Mouse (Mus musculus): ENCODE measurements around the gene Trim31. TPM values are rescaled to one million over a fixed set of nuclear protein-coding genes. Genes with fewer than 3 reads are reported as not detected.
"Not testable (repeated sequence)": the region's sequence is repeated elsewhere in the genome, so short reads cannot be mapped to it uniquely, and the experiment has no call there.

The Trim31 gene
- total RNA-seq (2021), result not detected
- long read RNA-seq, experiment 1, result 0 reads
- long read RNA-seq, experiment 2, result 0 reads

GRCm38 (mm10) chr17:36897552-36898205, at the start of gene Trim31:
Trim31 (plus strand) TSS chr17:36898118.
- no peak for DNase-seq (ENCODE audit: low spot score in 2 of 2)

- no peak for DNase-seq (ENCODE audit: low spot score in 2 of 2)
These were observed 49.0 kb upstream of the Trim31 start for GRCm38 (mm10) chr17:36848911-36849310.

GRCm38 (mm10) chr17:36849992-36850391, 47.9 kb upstream of the Trim31 start:
- no peak for DNase-seq (ENCODE audit: low spot score in 2 of 2)

- no peak for DNase-seq (ENCODE audit: low spot score in 2 of 2)
These were observed 46.7 kb upstream of the Trim31 start for GRCm38 (mm10) chr17:36851200-36851599.

- no peak for DNase-seq (ENCODE audit: low spot score in 2 of 2)
These were observed 46.3 kb upstream of the Trim31 start for GRCm38 (mm10) chr17:36851627-36852026.

- no peak for DNase-seq (ENCODE audit: low spot score in 2 of 2)
These were observed 42.4 kb upstream of the Trim31 start for GRCm38 (mm10) chr17:36855484-36855883.

GRCm38 (mm10) chr17:36856236-36856635, 41.7 kb upstream of the Trim31 start:
- no peak for DNase-seq (ENCODE audit: low spot score in 2 of 2)

- no peak for DNase-seq (ENCODE audit: low spot score in 2 of 2)
These were observed 39.7 kb upstream of the Trim31 start for GRCm38 (mm10) chr17:36858181-36858580.

GRCm38 (mm10) chr17:36861680-36862079, 36.2 kb upstream of the Trim31 start:
- no peak for DNase-seq (ENCODE audit: low spot score in 2 of 2)

- no peak for DNase-seq (ENCODE audit: low spot score in 2 of 2)
These were observed 31.0 kb upstream of the Trim31 start, which contains the start of gene Trim15 for GRCm38 (mm10) chr17:36866719-36867527. Trim15 (minus strand) TSS chr17:36867210.

- DNase-seq (ENCODE audit: low spot score in 2 of 2), result no peak
These were observed 29.1 kb upstream of the Trim31 start for GRCm38 (mm10) chr17:36868836-36869235.

- DNase-seq (ENCODE audit: low spot score in 2 of 2), result no peak
These were observed 28.5 kb upstream of the Trim31 start, which contains the start of gene Trim10 for GRCm38 (mm10) chr17:36869284-36869954. Trim10 (plus strand) TSS chr17:36869574.

- no peak for DNase-seq (ENCODE audit: low spot score in 2 of 2)
These were observed 27.7 kb upstream of the Trim31 start for GRCm38 (mm10) chr17:36869955-36870810.

GRCm38 (mm10) chr17:36874636-36875035, 23.3 kb upstream of the Trim31 start:
- DNase-seq (ENCODE audit: low spot score in 2 of 2), result no peak

GRCm38 (mm10) chr17:36883350-36883749, 14.6 kb upstream of the Trim31 start:
- DNase-seq (ENCODE audit: low spot score in 2 of 2), result no peak

GRCm38 (mm10) chr17:36885132-36885790, 12.7 kb upstream of the Trim31 start:
- no peak for DNase-seq (ENCODE audit: low spot score in 2 of 2)

GRCm38 (mm10) chr17:36890073-36890903, 7.6 kb upstream of the Trim31 start, which contains the start of gene Trim40:
Trim40 (minus strand) TSS chr17:36890123.
- DNase-seq (ENCODE audit: low spot score in 2 of 2), result no peak

- not testable (repeated sequence) for DNase-seq (ENCODE audit: low spot score in 2 of 2)
These were observed 6.4 kb upstream of the Trim31 start for GRCm38 (mm10) chr17:36891496-36891895.

- DNase-seq (ENCODE audit: low spot score in 2 of 2), result peak; percentile 15 to 36
These were observed 5.6 kb upstream of the Trim31 start for GRCm38 (mm10) chr17:36892362-36892761.
